Mouse (Mus musculus): Measurements from ENCODE around the gene Rabl6. TPM values are rescaled to one million over a fixed set of nuclear protein-coding genes. Genes with fewer than 3 reads are reported as not detected.

Gene Rabl6
- 17.8 TPM for polyA plus RNA-seq (2017; shearing (Covaris generic))

DNA sequence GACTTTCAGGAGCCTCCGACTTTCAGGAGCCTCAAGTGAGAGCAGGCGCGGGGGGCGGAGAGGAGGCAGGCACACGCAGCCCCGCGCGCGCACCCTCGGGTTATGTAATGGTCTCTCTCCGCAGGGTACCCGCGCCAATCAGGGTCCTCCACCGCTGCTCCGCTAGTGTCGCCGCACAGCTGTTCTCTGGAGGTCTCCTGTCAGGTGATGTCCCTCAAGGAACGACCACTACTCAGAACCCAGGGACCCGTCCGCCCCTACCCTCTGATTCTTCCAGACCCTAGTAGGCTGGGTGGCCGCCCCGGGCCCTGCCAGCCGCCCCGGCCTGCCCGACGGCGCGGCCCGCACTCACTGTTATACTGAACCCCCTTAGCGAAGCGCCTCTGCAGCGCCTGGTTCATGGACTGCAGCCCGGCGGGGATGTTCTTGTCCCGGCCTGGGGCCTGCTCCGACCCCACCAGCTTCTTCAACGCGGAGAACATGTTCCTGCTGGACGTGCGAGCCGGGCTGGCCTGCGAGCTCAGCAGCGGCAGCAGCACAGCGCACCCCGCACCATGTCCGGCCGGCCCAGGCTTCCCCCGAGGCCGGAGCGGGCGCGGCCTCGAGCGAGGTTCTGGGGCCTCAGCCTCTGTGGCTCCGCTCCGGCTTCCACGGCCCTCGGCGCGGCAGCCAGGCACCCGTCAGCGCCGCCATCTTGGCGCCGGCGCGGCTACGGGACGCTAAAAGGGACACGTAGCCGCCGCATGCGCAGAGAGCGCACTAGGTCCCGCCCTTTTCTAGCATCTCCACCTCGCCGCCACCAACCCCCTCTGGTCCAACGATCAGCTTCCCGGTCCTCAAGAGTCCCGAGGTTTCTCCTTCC lies at the start of gene Rabl6:
TSS of gene Rabl6 (minus strand) at position 761 of the 862 bp plus-strand sequence.

DNA sequence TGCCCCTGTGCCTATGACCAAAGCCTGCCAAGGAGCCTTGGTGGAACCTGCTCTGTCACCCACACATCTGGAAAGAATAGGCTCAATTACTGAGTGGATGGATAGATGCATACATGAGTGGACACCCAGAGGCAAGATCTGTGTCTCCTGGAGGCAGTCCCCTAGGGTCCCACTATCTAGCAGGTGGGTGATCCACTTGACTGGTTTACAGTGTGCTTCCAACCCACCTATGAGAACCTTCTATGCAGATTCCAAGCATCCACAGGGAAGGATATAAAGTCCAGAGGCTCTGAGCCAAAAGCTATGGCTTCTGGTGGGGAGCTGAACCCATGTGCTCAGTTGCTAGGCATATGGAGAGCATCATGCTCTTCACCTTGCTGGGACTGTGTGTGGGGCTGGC lies 49.3 kb upstream of the Rabl6 start, which contains the start of gene Lcn5:
TSS of gene Lcn5 (plus strand) at position 301 of the 400 bp plus-strand sequence.

GRCm38 (mm10) chr2:25652902-25653301 lies 44.6 kb upstream of the Rabl6 start, which contains the start of gene Lcn8:
Lcn8 (plus strand) TSS chr2:25653120.

GRCm38 (mm10) chr2:25627811-25628210 lies 19.5 kb upstream of the Rabl6 start, which contains the start of gene Fcna:
Fcna (minus strand) TSS chr2:25628030.

GRCm38 (mm10) chr2:25621229-25622200 lies 13.2 kb upstream of the Rabl6 start, which contains the start of gene Tmem141:
Tmem141 (minus strand) TSS chr2:25622005.

DNA sequence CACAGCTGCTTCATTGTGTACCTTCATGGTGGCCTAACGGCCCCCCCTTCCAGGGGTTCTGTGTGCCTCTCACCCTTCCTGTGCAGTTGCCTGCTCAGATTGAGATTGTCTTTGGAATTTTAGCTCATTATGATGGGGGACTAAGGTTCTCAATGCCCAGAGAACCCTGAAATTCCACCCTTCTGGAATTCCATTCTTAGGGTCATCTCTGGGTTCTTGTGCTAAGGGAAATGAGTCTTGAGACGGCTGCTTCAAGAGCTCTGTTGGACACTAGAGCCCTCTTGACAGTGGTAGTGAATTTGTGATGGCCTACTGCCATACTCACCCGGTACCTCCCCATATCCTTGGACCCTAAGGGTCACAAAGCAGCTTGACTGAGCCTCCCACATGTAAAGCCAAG lies 9.3 kb upstream of the Rabl6 start, which contains the start of gene Ccdc183:
TSS of gene Ccdc183 (minus strand) at position 101 of the 400 bp plus-strand sequence.

GRCm38 (mm10) chr2:25581294-25581864 lies 26.9 kb downstream of the Rabl6 start, which contains the start of gene Ajm1:
Ajm1 (minus strand) TSS chr2:25581757.

DNA sequence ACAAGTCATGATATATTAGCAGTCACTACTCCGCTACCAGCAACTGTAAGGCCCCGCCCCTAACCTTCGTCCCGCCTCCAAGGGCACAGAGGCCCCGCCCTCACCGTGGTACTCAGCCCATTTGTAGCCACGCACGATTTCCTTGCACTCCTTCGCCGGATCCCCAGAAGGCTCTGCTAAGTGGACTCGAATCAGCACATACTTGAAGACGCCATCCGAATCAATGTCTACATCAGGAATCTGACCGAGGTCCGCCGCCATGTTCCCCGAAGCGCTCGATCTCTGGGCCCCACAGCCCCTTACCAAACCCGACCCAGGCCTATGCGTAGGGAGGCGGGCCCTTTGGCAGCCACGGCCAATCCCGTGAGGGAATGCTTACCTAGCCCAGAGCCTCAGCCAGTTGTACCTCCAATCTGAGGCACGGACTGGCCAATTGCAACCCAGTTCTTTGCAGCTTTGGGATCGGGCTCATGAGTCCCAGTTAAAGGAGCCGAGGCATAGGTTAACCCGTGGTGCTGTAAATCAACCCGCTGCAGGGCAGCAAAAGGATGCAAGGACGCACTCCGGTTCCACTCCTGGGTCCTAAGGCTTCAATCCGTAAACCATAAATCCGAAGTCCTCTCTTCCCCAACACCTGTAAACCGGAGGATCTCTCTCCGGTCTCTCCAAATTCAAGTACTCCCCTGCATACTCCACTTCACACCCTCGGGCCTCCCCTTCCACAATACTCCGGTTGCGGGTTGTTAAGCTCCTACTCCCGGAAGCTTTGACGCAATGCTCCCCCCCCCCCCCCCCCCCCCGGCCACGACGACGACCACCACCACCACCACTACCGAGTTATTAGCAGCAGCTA lies 33.5 kb downstream of the Rabl6 start, which contains the start of the genes Mamdc4 and Phpt1:
TSS of gene Mamdc4 (minus strand) at position 267 of the 853 bp plus-strand sequence.
TSS of gene Phpt1 (minus strand) at position 646 of the 853 bp plus-strand sequence.

DNA sequence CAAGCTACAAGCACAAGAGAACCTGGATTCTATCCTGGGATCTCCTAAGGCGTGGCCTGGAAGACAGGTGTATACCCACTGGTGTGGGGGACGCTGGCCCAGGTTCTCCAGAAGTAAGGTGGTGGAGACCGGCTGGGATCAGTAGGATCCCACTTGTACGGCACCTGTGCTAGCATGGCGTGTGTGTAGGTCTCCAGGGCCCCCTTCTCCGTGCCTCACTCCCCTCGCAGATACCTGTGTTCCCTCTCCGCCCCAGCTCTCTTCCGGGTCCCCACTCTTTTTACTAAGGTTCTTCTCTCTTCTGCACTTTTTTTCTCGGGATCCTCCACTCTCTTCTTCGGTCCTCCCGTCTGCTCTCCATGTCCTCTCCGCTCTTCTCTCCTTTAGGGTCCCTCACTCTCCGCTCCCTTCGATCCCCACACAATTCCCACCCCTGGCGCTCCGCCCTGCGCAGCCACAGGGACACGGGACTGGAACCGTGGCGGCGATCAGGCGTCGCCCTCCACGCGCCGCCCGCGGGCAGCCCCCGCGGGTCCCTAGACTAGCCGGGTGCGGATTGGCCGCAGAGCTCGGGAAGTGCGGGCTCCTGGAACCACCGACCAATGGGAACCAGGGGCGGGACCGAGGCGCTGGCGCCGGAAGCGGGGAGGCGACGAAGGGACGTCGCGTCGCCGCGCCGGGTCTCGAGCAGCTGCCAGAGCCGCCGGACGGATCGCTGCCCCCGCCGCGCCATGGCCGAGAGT lies 50.9 kb downstream of the Rabl6 start, which contains the start of gene Edf1:
TSS of gene Edf1 (plus strand) at position 627 of the 743 bp plus-strand sequence.

DNA sequence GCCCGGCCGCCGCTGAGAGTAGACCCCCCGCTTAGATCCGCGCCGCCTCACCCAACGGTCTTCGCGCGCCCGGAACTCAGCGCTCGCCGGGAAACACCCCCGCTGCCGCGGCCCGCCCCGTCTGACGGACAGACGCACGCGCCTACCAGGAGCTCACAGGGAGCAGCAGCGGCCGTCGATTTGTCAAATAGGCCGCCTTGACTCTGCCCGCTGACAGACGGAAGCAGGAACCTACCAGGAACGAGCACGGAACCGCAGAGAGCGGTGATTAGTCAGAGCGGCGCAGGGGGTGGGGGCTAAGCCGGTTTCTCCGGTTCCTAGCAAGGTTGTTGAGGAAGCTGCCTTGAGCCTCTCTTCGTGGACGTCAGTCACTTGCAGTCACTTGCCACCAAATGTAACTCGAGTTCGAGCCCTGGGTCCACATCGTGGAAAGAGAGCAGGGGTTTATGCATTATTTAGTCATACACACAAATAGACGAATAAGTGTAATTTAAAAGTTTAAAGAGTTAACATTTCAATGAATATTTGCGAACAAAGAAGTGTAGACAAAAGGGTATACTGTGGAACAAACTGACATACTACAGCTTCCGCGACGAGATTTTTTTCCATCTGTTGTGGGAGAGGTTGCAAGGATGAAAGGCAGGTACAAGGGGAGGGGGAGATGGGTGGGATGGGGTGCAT lies 61.4 kb downstream of the Rabl6 start, which contains the start of gene Traf2:
TSS of gene Traf2 (minus strand) at position 130 of the 681 bp plus-strand sequence.

Other genes with a start within 250 kb of the Rabl6 start
- gene Uap1l1, start 242.8 kb downstream of the Rabl6 start, polyA plus RNA-seq (2017; shearing (Covaris generic)) = 18.3 TPM
- gene Sapcd2, start 236.2 kb downstream of the Rabl6 start, polyA plus RNA-seq (2017; shearing (Covaris generic)) = 1.2 TPM
- not detected for gene Entpd2, start 212.6 kb downstream of the Rabl6 start, polyA plus RNA-seq (2017; shearing (Covaris generic))
- gene Npdc1, start 209.2 kb downstream of the Rabl6 start, polyA plus RNA-seq (2017; shearing (Covaris generic)) = 3.4 TPM
- 10.9 TPM for gene Fut7, start 185.3 kb downstream of the Rabl6 start, polyA plus RNA-seq (2017; shearing (Covaris generic))
- 30.7 TPM for gene Abca2, start 179.8 kb downstream of the Rabl6 start, polyA plus RNA-seq (2017; shearing (Covaris generic))
- gene Clic3, start 151.7 kb downstream of the Rabl6 start, polyA plus RNA-seq (2017; shearing (Covaris generic)) = 3.9 TPM
- 100 TPM for gene Paxx, start 147.4 kb downstream of the Rabl6 start, polyA plus RNA-seq (2017; shearing (Covaris generic))
- gene Ptgds, start 138.5 kb downstream of the Rabl6 start, polyA plus RNA-seq (2017; shearing (Covaris generic)) = not detected
- not detected for gene Lcn12, start 114.6 kb downstream of the Rabl6 start, polyA plus RNA-seq (2017; shearing (Covaris generic))
- 130 TPM for gene Fbxw5, start 107.8 kb downstream of the Rabl6 start, polyA plus RNA-seq (2017; shearing (Covaris generic))
- 10.9 TPM for gene C8g, start 106.8 kb downstream of the Rabl6 start, polyA plus RNA-seq (2017; shearing (Covaris generic))
- 124 TPM for gene Traf2, start 61.6 kb downstream of the Rabl6 start, polyA plus RNA-seq (2017; shearing (Covaris generic))
- gene Edf1, start 50.7 kb downstream of the Rabl6 start, polyA plus RNA-seq (2017; shearing (Covaris generic)) = 318 TPM
- 0.45 TPM for gene Mamdc4, start 33.7 kb downstream of the Rabl6 start, polyA plus RNA-seq (2017; shearing (Covaris generic))
- gene Phpt1, start 33.3 kb downstream of the Rabl6 start, polyA plus RNA-seq (2017; shearing (Covaris generic)) = 73.4 TPM
- gene Ajm1, start 26.8 kb downstream of the Rabl6 start, polyA plus RNA-seq (2017; shearing (Covaris generic)) = not detected
- not detected for gene Ccdc183, start 9.2 kb upstream of the Rabl6 start, polyA plus RNA-seq (2017; shearing (Covaris generic))
- gene Tmem141, start 13.5 kb upstream of the Rabl6 start, polyA plus RNA-seq (2017; shearing (Covaris generic)) = 1.0 TPM
- gene Fcna, start 19.5 kb upstream of the Rabl6 start, polyA plus RNA-seq (2017; shearing (Covaris generic)) = 16.4 TPM
- not detected for gene Lcn8, start 44.6 kb upstream of the Rabl6 start, polyA plus RNA-seq (2017; shearing (Covaris generic))
- gene Lcn5, start 49.4 kb upstream of the Rabl6 start, polyA plus RNA-seq (2017; shearing (Covaris generic)) = not detected
- gene Lcn6, start 68.3 kb upstream of the Rabl6 start, polyA plus RNA-seq (2017; shearing (Covaris generic)) = not detected
- 0.62 TPM for gene Lcn10, start 74.2 kb upstream of the Rabl6 start, polyA plus RNA-seq (2017; shearing (Covaris generic))
- not detected for gene Obp2a, start 91.5 kb upstream of the Rabl6 start, polyA plus RNA-seq (2017; shearing (Covaris generic))
- 179 TPM for gene Bmyc, start 98.2 kb upstream of the Rabl6 start, polyA plus RNA-seq (2017; shearing (Covaris generic))
- not detected for gene Obp2b, start 128.5 kb upstream of the Rabl6 start, polyA plus RNA-seq (2017; shearing (Covaris generic))
- gene Lcn3, start 157.0 kb upstream of the Rabl6 start, polyA plus RNA-seq (2017; shearing (Covaris generic)) = not detected
- gene Lcn11, start 168.5 kb upstream of the Rabl6 start, polyA plus RNA-seq (2017; shearing (Covaris generic)) = not detected
- not detected for gene Gm13539, start 173.7 kb upstream of the Rabl6 start, polyA plus RNA-seq (2017; shearing (Covaris generic))
- not detected for gene Glt6d1, start 207.3 kb upstream of the Rabl6 start, polyA plus RNA-seq (2017; shearing (Covaris generic))
- gene Lcn9, start 214.6 kb upstream of the Rabl6 start, polyA plus RNA-seq (2017; shearing (Covaris generic)) = not detected
- 0.52 TPM for gene Sohlh1, start 238.7 kb upstream of the Rabl6 start, polyA plus RNA-seq (2017; shearing (Covaris generic))

All from inflammation-experienced regulatory T-cells, adult 16 weeks (primary cell).